Mouse (Mus musculus): ENCODE measurements around the gene Zfp385a. TPM values are rescaled to one million over a fixed set of nuclear protein-coding genes. Genes with fewer than 3 reads are reported as not detected.

The Zfp385a gene
- total and polyA plus RNA-seq, 2 experiments from 2014 or later: 23.1 to 25.8 TPM

GRCm38 (mm10) chr15:103377752-103378664, 38.1 kb upstream of the Zfp385a start:
- no peak overlapping the region for H3K27ac ChIP-seq
- no peaks in the 10 kb centered on the region for H3K27me3 ChIP-seq (ENCODE audit: insufficient read depth, low read length)
- peak; percentile 45; the same call in 1 of the 2 replicates for ATAC-seq
- H3K9ac ChIP-seq (replicated peaks; ENCODE audit: low read length): no peak overlapping the region
- no peak for TF ChIP-seq CTCF (IDR thresholded peaks at IDR 0.05; ENCODE audit: low read depth)
- H3K9me3 ChIP-seq (ENCODE audit: low read length): no peaks in the 10 kb centered on the region
- 56% methylated on average over 3 of the region's 3 CpGs for WGBS
- no peak overlapping the region for H3K4me3 ChIP-seq (ENCODE audit: low read length)
- peaks cover 7% of the 10 kb centered on the region; the same call in 1 of the 2 replicates for H3K4me1 ChIP-seq (ENCODE audit: insufficient read depth, low read length)
- no peaks in the 10 kb centered on the region for H3K36me3 ChIP-seq (ENCODE audit: insufficient read depth, low read length)
- no peak for DNase-seq (ENCODE audit: low spot score)
- H3K4me2 ChIP-seq (ENCODE audit: low read depth, low read length): no peak overlapping the region

DNA sequence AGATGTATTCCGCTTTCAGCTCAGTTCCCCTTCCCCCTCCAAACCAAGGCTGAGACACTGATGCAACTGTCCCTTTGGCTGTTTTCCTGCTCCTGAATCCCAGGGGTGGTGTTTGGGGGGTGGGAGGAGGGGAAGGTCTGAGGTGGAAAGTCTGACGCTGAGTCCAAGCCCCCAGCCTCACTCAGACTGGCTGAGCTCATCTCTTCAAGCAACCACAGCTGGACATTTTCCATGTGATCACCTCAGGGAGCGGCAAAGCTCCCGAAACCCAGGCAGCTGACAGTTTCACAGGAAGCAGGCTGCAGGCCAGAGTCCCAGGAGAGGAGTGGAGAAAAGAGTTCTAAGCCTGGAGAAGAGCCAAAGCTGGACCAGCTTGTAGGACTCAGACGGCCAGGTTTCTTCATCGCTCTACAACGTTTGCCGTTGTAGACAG, 37.0 kb upstream of the Zfp385a start:
- H3K9ac ChIP-seq (replicated peaks; ENCODE audit: low read length): no peak overlapping the region
- 40% methylated on average over 8 of the region's 8 CpGs for WGBS
- no peak for TF ChIP-seq CTCF (IDR thresholded peaks at IDR 0.05; ENCODE audit: low read depth)
- H3K4me2 ChIP-seq (ENCODE audit: low read depth, low read length): no peak overlapping the region
- H3K4me3 ChIP-seq (ENCODE audit: low read length): no peak overlapping the region
- H3K27me3 ChIP-seq (ENCODE audit: insufficient read depth, low read length): no peaks in the 10 kb centered on the region
- H3K4me1 ChIP-seq (ENCODE audit: insufficient read depth, low read length): peaks cover 7% of the 10 kb centered on the region; the same call in 1 of the 2 replicates
- ATAC-seq (peak; percentile 55; the same call in 1 of the 2 replicates), DNase-seq (ENCODE audit: low spot score) (peak; percentile 69)
- H3K36me3 ChIP-seq (ENCODE audit: insufficient read depth, low read length): no peaks in the 10 kb centered on the region
- no peak overlapping the region for H3K27ac ChIP-seq
- no peaks in the 10 kb centered on the region for H3K9me3 ChIP-seq (ENCODE audit: low read length)

GRCm38 (mm10) chr15:103375112-103375800, 35.4 kb upstream of the Zfp385a start:
- 82% methylated on average over 4 of the region's 4 CpGs for WGBS
- Histone ChIP-seq H3K36me3 (ENCODE audit: insufficient read depth, low read length) (no peaks in the 10 kb centered on the region), H3K9ac (replicated peaks; ENCODE audit: low read length) (no peak overlapping the region), H3K9me3 (ENCODE audit: low read length) (no peaks in the 10 kb centered on the region), H3K27me3 (ENCODE audit: insufficient read depth, low read length) (no peaks in the 10 kb centered on the region), H3K27ac (no peak overlapping the region), H3K4me2 (ENCODE audit: low read depth, low read length) (no peak overlapping the region), H3K4me3 (ENCODE audit: low read length) (no peak overlapping the region), H3K4me1 (ENCODE audit: insufficient read depth, low read length) (peaks cover 7% of the 10 kb centered on the region; the same call in 1 of the 2 replicates)
- no peak for TF ChIP-seq CTCF (IDR thresholded peaks at IDR 0.05; ENCODE audit: low read depth)
- DNase-seq (ENCODE audit: low spot score) (no peak), ATAC-seq (no peak)

- H3K9ac ChIP-seq (replicated peaks; ENCODE audit: low read length): no peak overlapping the region
- TF ChIP-seq CTCF (IDR thresholded peaks at IDR 0.05; ENCODE audit: low read depth): no peak
Observed at GRCm38 (mm10) chr15:103372461-103372860, 32.6 kb upstream of the Zfp385a start.

DNA sequence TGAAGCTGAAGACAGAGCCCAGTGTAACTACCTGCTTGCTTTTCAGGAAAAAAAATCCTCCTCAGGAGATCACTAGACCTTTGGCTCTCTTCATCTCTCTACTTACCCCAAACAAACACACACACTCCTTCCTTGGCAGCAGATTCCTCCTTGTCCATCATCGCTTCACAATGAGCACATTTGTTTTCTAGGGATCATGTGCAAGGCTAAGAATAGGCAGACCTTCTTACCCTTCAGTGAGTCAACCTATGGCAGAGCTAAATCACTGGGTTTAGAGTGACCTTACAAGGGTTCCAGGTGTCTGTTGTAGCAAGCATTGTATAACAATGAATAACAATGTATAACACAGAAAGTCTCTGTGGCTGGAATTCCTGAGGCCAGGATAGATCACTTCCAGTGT, 31.8 kb upstream of the Zfp385a start:
- Histone ChIP-seq H3K4me3 (ENCODE audit: low read length) (no peak overlapping the region), H3K4me1 (ENCODE audit: insufficient read depth, low read length) (peaks cover 10% of the 10 kb centered on the region), H3K4me2 (ENCODE audit: low read depth, low read length) (no peak overlapping the region), H3K27me3 (ENCODE audit: insufficient read depth, low read length) (no peaks in the 10 kb centered on the region), H3K36me3 (ENCODE audit: insufficient read depth, low read length) (no peaks in the 10 kb centered on the region), H3K9ac (replicated peaks; ENCODE audit: low read length) (no peak overlapping the region), H3K9me3 (ENCODE audit: low read length) (no peaks in the 10 kb centered on the region), H3K27ac (no peak overlapping the region)
- no peak for ATAC-seq
- whole genome bisulfite sequencing: 93% methylated on average over 1 of the region's 1 CpGs
- TF ChIP-seq CTCF (IDR thresholded peaks at IDR 0.05; ENCODE audit: low read depth): no peak
- DNase-seq (ENCODE audit: low spot score): no peak

More at GRCm38 (mm10) chr15:103372461-103372860, 32.6 kb upstream of the Zfp385a start:
- Histone ChIP-seq H3K27ac (no peak overlapping the region), H3K9me3 (ENCODE audit: low read length) (no peaks in the 10 kb centered on the region), H3K4me1 (ENCODE audit: insufficient read depth, low read length) (peaks cover 7% of the 10 kb centered on the region; the same call in 1 of the 2 replicates), H3K36me3 (ENCODE audit: insufficient read depth, low read length) (no peaks in the 10 kb centered on the region), H3K4me2 (ENCODE audit: low read depth, low read length) (no peak overlapping the region), H3K4me3 (ENCODE audit: low read length) (no peak overlapping the region), H3K27me3 (ENCODE audit: insufficient read depth, low read length) (no peaks in the 10 kb centered on the region)
- ATAC-seq: no peak
- no peak for DNase-seq (ENCODE audit: low spot score)

GRCm38 (mm10) chr15:103371208-103371607, 31.3 kb upstream of the Zfp385a start:
- no peak for ATAC-seq
- no peak for TF ChIP-seq CTCF (IDR thresholded peaks at IDR 0.05; ENCODE audit: low read depth)
- WGBS: 48% methylated on average over 2 of the region's 2 CpGs
- no peaks in the 10 kb centered on the region for H3K9me3 ChIP-seq (ENCODE audit: low read length)
- peaks cover 10% of the 10 kb centered on the region for H3K4me1 ChIP-seq (ENCODE audit: insufficient read depth, low read length)
- H3K27me3 ChIP-seq (ENCODE audit: insufficient read depth, low read length): 0 out of 2 replicates have a peak, but pooled peaks cover 3% of the 10 kb centered on the region
- H3K4me3 ChIP-seq (ENCODE audit: low read length): no peak overlapping the region
- H3K9ac ChIP-seq (replicated peaks; ENCODE audit: low read length): no peak overlapping the region
- no peak overlapping the region for H3K27ac ChIP-seq
- no peak for DNase-seq (ENCODE audit: low spot score)
- H3K4me2 ChIP-seq (ENCODE audit: low read depth, low read length): no peak overlapping the region
- H3K36me3 ChIP-seq (ENCODE audit: insufficient read depth, low read length): no peaks in the 10 kb centered on the region

Measured in hindbrain, postnatal 0 days (tissue).